Mouse (Mus musculus): ENCODE measurements at regions not wholly inside any gene's neighbourhood (a gene's known extent, or its start where the extent isn't known, plus 50 kb on each side); places are given as distances from the start of the nearest gene placed in this dataset.

GRCm38 (mm10) chr7:83521511-83521910 is 63.2 kb upstream of the Tmc3 start:
- intact Hi-C loops (cut with DNase I) = no loop called here
- no peak for DNase-seq (ENCODE audit: low spot score)

Measured in heart, postnatal 25 days (tissue).